Mouse (Mus musculus) c-Kit-positive CD71-negative TER-119-negative erythroid progenitor cells, embryonic 14.5 days (primary cell): ENCODE measurements around the gene Akap1.

ENCODE experiments used
- DNase-seq: peaks from one replicate; pipeline ENCODE4 v3.0.0-alpha.2; 2013; ENCODE audit warnings: low read depth

Akap1 gene

DNA sequence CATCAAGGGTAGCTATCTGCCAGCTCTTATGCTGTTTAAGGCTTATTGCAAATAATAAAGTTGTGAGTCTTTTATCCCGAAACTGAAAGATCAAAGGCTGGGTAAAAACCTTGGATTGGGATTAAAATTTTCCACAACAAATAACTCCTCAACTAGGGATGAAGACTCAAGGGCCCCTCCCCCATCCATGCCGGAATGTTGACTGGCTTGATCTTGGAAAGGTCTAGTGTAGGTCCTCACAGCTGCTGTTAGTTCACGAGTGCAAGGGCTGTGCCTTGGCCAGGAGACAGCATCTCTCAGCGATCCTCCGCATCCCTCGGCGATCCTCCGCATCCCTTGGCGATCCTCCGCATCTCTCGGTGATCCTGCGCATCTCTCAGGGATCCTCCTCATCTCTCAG, 13.6 kb upstream of the Akap1 start:
- no peak for DNase-seq

DNA sequence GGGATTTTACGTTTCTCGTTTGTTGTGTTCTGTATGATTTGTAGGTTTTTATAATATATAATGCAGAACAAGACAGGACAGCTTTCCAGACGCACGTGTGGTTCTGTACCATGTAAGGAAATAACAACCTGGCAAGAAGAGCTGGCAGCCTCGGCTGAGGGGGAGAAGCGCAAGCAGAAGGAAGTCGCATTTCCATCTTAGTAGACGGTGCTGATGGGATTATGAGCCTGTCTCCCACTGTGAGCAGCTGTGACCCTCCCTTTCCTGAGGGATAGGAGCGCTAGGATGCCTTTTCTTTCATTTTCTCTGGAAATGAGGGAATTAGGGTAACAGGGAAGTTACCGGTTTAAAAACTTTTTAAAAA, 9.3 kb upstream of the Akap1 start:
- no peak for DNase-seq

DNA sequence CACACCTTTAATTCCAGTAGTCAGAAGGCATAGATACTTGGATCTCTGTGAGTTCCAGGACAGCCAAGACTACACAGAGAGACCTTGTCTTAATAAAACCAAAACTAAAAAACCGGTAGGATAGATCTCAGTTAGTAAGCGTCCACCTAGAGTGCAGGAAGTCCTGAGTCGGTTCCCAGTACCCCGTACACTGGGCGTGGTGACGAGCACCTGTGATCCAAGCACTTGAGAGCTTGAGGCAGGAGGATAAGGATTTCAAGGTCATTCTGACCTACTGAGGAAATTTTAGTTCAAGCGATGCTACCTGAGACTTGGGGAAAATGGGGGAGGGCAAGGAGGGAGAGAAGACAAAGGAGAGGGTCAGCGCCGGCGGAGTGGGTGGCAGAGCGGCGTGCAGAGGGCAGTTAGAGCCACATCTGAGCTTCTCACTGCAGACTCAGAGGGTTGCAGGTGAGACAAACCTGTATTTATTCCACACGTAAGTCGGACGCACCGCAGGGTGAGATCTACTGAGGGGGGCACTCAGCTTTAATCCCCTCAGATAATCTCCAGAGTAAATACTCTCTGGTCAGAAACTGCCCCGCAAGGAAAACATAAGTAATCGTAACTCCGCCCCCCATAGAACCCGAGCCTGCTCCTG, 8.8 kb upstream of the Akap1 start:
- no peak for DNase-seq

- no peak for DNase-seq
Measured at GRCm38 (mm10) chr11:88869443-88869842, 5.1 kb upstream of the Akap1 start.

- DNase-seq, result no peak
Measured at GRCm38 (mm10) chr11:88863904-88864457, 405 bp downstream of the Akap1 start.

- no peak for DNase-seq
Measured at GRCm38 (mm10) chr11:88863071-88863903, 1.1 kb downstream of the Akap1 start.

GRCm38 (mm10) chr11:88862355-88862754, 2.0 kb downstream of the Akap1 start:
- no peak for DNase-seq

DNA sequence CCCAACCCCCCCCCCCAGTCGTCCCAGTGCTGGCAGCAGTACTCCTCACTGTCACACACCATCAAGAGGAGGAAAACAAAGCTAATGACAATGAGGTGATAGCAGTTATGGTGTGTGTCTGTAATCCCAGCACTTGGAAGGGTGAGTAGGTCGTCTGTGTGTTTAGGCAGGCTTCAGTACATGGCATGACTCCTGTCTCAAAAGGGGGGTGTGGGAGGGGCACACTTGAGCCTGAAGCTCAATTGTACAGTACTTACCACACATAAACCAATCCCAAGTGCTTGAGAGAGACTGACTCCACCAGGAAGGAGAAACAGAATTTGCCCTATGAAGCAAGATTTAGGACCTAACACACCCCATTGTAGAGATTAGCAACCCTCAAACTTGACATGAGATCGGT, 3.3 kb downstream of the Akap1 start:
- DNase-seq, result no peak

DNA sequence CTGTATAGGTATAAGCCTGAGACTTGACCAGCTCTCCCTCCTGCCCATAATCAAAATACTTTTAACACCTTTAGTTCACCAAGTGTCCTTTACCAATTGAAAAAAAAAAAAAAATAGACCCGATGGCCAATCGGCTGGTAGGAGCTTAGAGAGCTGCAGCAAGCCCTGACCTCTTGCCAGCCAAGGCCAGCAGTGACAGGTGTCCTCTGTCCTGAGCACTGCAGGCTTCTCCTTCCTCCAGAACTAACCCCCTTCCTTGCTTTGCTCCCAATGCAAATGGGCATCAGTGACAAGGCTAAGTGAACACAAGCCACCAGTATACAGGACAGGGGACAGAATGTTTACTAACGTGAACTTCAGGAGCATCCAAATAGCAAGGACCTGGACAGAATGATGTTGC, 3.7 kb downstream of the Akap1 start:
- no peak for DNase-seq

DNA sequence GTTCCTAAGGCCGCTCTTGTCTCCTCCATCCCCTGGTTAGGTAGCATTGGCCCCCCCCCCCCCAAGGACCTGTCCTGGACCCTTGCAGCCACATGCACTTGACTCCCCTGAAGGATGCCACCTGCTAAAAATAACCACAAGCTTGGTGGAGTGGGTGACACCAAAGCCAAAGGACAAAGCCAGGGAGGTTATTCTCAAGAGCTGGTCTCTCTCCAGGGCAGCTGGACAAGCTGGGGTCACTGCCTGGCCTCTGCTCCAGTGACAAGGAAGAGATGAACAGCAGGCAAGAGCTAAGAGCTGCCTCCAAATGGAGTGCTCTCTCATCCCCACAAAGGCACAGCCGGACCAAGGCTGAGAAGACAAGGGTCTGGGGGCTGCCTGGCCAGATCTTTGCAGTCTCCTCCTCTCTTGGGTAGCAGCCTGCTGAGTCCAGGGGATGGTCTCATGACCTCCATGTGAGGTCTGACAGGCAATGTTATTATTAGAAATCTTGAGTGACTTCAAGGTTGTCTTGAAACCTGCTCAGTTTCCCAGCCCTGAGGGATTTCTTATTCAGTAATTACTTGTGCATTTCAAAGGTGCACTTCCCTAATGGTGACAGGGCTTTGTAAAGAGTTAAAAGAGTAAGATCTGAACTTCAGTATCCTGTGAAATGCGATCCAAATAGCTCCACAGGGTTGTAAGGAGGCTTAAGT, 6.9 kb downstream of the Akap1 start:
- DNase-seq, result no peak

DNA sequence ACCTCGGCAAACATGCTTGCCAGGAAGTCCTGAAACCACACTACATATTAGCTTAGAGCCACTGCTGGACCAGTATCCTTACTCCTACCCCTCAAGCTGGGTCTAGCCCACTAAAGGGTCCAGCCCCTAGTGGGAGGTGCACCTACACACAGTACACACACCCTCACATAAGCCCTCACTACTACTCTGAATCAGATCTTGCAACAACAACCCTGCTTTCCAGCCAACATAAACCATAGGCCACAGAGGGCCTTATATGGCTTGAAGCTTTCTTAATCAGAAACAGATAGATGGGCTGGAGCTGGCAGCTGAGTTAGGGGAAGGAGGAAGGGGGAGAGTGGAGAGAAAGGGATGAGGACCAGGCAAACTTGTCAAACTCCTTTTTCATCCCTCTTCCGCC, 8.0 kb downstream of the Akap1 start:
- DNase-seq, result no peak

- DNase-seq, result no peak
Measured at GRCm38 (mm10) chr11:88855795-88856194, 8.6 kb downstream of the Akap1 start.

- no peak for DNase-seq
Measured at GRCm38 (mm10) chr11:88853588-88853987, 10.8 kb downstream of the Akap1 start.

DNA sequence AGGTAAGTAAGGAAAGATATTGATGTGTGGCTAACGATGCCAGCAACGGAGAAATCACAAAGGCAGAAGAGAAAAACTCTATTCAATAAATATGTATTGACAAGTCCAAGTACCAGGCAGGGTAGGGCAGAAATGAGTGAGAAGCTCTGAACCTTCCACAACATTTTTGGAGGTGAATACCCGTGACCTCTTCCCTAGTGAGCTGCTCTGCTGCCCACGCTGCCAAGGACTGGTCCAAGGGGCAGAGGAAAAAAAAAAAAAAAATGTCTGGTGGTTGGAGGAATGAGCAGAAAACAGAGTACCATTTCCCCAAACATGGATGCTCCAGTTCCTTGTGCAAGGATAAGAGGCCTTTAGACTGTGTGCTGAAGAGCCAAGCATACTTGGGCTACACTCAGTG, 11.6 kb downstream of the Akap1 start:
- no peak for DNase-seq

GRCm38 (mm10) chr11:88851049-88851825, 13.1 kb downstream of the Akap1 start:
- no peak for DNase-seq

- no peak for DNase-seq
Measured at GRCm38 (mm10) chr11:88849732-88850131, 14.7 kb downstream of the Akap1 start.

DNA sequence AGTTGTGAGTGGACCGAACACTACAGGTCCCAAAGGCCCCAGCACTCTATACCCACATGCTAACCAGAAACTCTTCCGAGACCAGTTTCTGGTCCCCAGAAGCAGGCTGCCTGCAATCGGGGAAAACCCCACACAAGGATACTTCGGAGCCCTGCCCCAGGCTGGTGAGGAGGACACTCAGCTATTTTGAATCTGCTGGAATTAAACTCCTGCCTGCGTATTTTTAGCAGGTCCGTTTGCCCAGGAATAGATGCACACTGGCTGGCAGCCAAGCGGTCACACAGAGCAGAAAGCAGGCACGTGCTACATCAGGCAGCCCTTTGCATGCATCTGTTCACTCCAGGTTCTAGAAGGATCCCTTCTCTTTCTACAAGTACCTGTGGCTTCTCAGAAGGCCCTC, 15.1 kb downstream of the Akap1 start:
- DNase-seq, result no peak

DNA sequence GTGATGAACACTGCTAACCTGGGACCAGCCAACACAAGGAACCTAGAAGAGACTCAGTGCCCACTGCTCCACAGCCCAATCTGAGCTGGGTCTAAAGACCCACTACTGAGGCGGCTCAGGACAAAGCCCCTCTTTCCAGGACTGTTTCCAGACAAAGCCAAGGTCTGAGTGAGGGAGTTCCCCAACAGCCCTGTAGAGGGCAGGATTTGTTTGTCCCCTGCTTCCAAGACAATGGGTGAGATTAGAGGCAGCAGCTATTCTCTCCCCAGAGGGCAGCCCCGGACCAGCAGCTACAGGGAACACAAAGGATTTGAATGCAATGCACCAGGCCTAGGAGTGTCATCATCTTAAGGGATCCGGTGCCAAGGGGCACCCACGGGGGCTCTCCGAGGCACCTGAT, 15.8 kb downstream of the Akap1 start:
- DNase-seq, result no peak

DNA sequence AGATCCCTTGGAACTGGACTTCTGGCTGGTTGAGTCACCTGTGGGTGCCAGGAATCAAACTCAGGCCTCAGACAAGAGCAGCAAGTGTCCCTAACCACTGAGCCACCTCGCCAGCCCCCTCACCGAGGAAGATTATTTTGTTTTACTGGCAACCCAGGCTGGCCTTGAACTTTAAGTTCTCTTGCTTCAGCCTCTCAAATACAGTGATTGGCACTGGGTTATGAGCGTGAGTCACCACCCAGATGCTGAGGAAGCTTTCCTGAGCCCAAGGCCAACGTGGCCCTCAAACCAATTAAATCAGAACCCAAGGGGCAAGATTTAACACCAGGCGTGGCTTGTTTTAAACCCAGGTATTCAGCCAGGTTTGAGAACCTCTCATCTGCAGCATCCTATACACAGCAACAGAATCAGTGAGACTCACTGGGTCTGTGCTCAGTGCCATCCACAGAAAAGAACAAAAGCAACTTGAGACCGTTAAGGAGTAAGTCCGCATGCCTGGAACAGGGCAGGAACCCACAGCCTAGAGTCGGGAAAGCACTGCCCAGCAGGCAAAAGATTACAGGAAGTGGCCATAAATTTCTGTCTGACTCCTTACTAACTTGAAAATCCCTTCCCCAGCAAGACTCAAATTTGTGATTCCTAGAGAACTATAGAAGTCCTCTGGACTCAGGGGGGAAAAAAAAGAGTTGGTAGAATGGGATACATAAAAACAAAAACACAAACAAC, 16.9 kb downstream of the Akap1 start:
- no peak for DNase-seq

DNA sequence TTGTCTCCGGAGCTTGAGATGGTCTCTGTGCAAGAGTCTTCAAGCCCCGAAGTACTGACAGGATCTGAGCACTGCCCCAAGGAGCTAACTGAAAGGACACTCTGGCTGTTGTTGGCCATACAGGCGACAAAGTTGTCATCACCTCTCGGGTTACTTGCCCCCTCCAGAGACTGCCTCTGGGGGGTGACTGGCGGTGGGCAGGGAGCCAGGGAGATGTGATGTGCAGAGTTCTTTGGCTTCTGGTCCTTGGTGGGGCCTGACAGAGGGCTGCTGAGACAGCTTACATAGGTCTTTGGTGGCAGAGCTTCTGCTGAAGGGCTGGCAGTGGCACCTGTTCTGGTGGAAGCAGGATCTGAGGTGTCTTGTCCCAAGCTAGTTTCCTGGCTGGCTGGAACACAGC, 20.0 kb downstream of the Akap1 start:
- DNase-seq, result no peak

- no peak for DNase-seq
Measured at GRCm38 (mm10) chr11:88843305-88843704, 21.1 kb downstream of the Akap1 start.
